Mouse (Mus musculus): ENCODE results near the gene Mrtfb. TPM values are rescaled to one million over a fixed set of nuclear protein-coding genes. Genes with fewer than 3 reads are reported as not detected.

Mrtfb gene
- polyA plus RNA-seq, 1 experiment: 0.77 TPM

- TF ChIP-seq GATA1 (IDR thresholded peaks at IDR 0.05; ENCODE audit: low read length): no peak
These were observed 103.9 kb downstream of the Mrtfb start for GRCm38 (mm10) chr16:13360208-13360607.

- TF ChIP-seq GATA1 (IDR thresholded peaks at IDR 0.05; ENCODE audit: low read length): no peak
These were observed 104.6 kb downstream of the Mrtfb start for GRCm38 (mm10) chr16:13360835-13361234.

GRCm38 (mm10) chr16:13363141-13363540 lies 106.9 kb downstream of the Mrtfb start:
- no peak for TF ChIP-seq GATA1 (IDR thresholded peaks at IDR 0.05; ENCODE audit: low read length)

GRCm38 (mm10) chr16:13364145-13364544 lies 107.9 kb downstream of the Mrtfb start:
- no peak for TF ChIP-seq GATA1 (IDR thresholded peaks at IDR 0.05; ENCODE audit: low read length)

- TF ChIP-seq GATA1 (IDR thresholded peaks at IDR 0.05; ENCODE audit: low read length): no peak
These were observed 110.0 kb downstream of the Mrtfb start for GRCm38 (mm10) chr16:13366256-13366655.

GRCm38 (mm10) chr16:13366802-13367465 lies 110.7 kb downstream of the Mrtfb start:
- no peak for TF ChIP-seq GATA1 (IDR thresholded peaks at IDR 0.05; ENCODE audit: low read length)

GRCm38 (mm10) chr16:13367466-13367856 lies 111.2 kb downstream of the Mrtfb start:
- TF ChIP-seq GATA1 (IDR thresholded peaks at IDR 0.05; ENCODE audit: low read length): no peak

GRCm38 (mm10) chr16:13368645-13369044 lies 112.4 kb downstream of the Mrtfb start:
- no peak for TF ChIP-seq GATA1 (IDR thresholded peaks at IDR 0.05; ENCODE audit: low read length)

GRCm38 (mm10) chr16:13371740-13372287 lies 115.5 kb downstream of the Mrtfb start:
- no peak for TF ChIP-seq GATA1 (IDR thresholded peaks at IDR 0.05; ENCODE audit: low read length)

- TF ChIP-seq GATA1 (IDR thresholded peaks at IDR 0.05; ENCODE audit: low read length): no peak
These were observed 116.7 kb downstream of the Mrtfb start for GRCm38 (mm10) chr16:13372899-13373533.

- no peak for TF ChIP-seq GATA1 (IDR thresholded peaks at IDR 0.05; ENCODE audit: low read length)
These were observed 120.7 kb downstream of the Mrtfb start for GRCm38 (mm10) chr16:13376947-13377486.

GRCm38 (mm10) chr16:13378157-13378556 lies 121.9 kb downstream of the Mrtfb start:
- no peak for TF ChIP-seq GATA1 (IDR thresholded peaks at IDR 0.05; ENCODE audit: low read length)

GRCm38 (mm10) chr16:13379865-13380264 lies 123.6 kb downstream of the Mrtfb start:
- TF ChIP-seq GATA1 (IDR thresholded peaks at IDR 0.05; ENCODE audit: low read length): no peak

GRCm38 (mm10) chr16:13381771-13382170 lies 125.5 kb downstream of the Mrtfb start:
- TF ChIP-seq GATA1 (IDR thresholded peaks at IDR 0.05; ENCODE audit: low read length): no peak

- TF ChIP-seq GATA1 (IDR thresholded peaks at IDR 0.05; ENCODE audit: low read length): no peak
These were observed 131.0 kb downstream of the Mrtfb start for GRCm38 (mm10) chr16:13387306-13387705.

- TF ChIP-seq GATA1 (IDR thresholded peaks at IDR 0.05; ENCODE audit: low read length): no peak
These were observed 144.1 kb downstream of the Mrtfb start for GRCm38 (mm10) chr16:13400375-13400774.

- no peak for TF ChIP-seq GATA1 (IDR thresholded peaks at IDR 0.05; ENCODE audit: low read length)
These were observed 145.3 kb downstream of the Mrtfb start for GRCm38 (mm10) chr16:13401591-13401990.
